Mouse (Mus musculus) v-Abl transformed pro-B cells (cell line): ENCODE results near the gene Glod4.

Experiments
- in situ Hi-C, 2 experiments: fragments of 400-800 bp; cut with MboI; formaldehyde crosslinking; loops; one replicate each; pipeline ENCODE4 v1.15.1; 2025; ENCODE audit not compliant: unreplicated experiment in 2 of 2

Glod4 gene

GRCm38 (mm10) chr11:76260208-76261050 lies 16.9 kb upstream of the Glod4 start:
- in situ Hi-C loops: no loop called here

- in situ Hi-C loops: no loop called here
Observed at GRCm38 (mm10) chr11:76258511-76258910, 15.0 kb upstream of the Glod4 start.

- in situ Hi-C loops: no loop called here
Observed at GRCm38 (mm10) chr11:76257386-76257785, 13.9 kb upstream of the Glod4 start.

- in situ Hi-C loops: no loop called here
Observed at GRCm38 (mm10) chr11:76256129-76256528, 12.6 kb upstream of the Glod4 start.

GRCm38 (mm10) chr11:76255431-76256001 lies 12.0 kb upstream of the Glod4 start:
- in situ Hi-C loops: no loop called here

GRCm38 (mm10) chr11:76253918-76254264 lies 10.4 kb upstream of the Glod4 start:
- in situ Hi-C loops: loop anchor here (5.0 kb wide), 2 partner anchors 148 to 153 kb away; partner anchors contain the start of gene Timm22 (in 1 of the 2)

GRCm38 (mm10) chr11:76253145-76253917 lies 9.8 kb upstream of the Glod4 start:
- in situ Hi-C loops: loop anchor here (5.0 kb wide), 2 partner anchors 149 to 154 kb away; partner anchors contain the start of gene Timm22 (in 1 of the 2)

- in situ Hi-C loops: loop anchor here (5.0 kb wide), 2 partner anchors 150 to 155 kb away; partner anchors contain the start of gene Timm22 (in 1 of the 2)
Observed at GRCm38 (mm10) chr11:76252036-76252435, 8.5 kb upstream of the Glod4 start.

GRCm38 (mm10) chr11:76247239-76247638 lies 3.7 kb upstream of the Glod4 start:
- in situ Hi-C loops: no loop called here

- in situ Hi-C loops: no loop called here
Observed at GRCm38 (mm10) chr11:76246439-76246838, 2.9 kb upstream of the Glod4 start.

GRCm38 (mm10) chr11:76243811-76244546 lies 454 bp upstream of the Glod4 start:
- in situ Hi-C loops: no loop called here

GRCm38 (mm10) chr11:76239750-76240149 lies 3.8 kb downstream of the Glod4 start:
- in situ Hi-C loops: no loop called here

GRCm38 (mm10) chr11:76236136-76236535 lies 7.4 kb downstream of the Glod4 start:
- in situ Hi-C loops: no loop called here

- in situ Hi-C loops: no loop called here
Observed at GRCm38 (mm10) chr11:76225051-76225450, 18.5 kb downstream of the Glod4 start.

GRCm38 (mm10) chr11:76224631-76225030 lies 18.9 kb downstream of the Glod4 start:
- in situ Hi-C loops: no loop called here

GRCm38 (mm10) chr11:76217390-76217800 lies 26.1 kb downstream of the Glod4 start, which contains the start of the genes Dbil5 and Gemin4:
Dbil5 (plus strand) TSS chr11:76217608.
Gemin4 (minus strand) TSS chr11:76217664.
- in situ Hi-C loops: no loop called here

GRCm38 (mm10) chr11:76216681-76217389 lies 26.7 kb downstream of the Glod4 start:
- in situ Hi-C loops: no loop called here

GRCm38 (mm10) chr11:76216049-76216540 lies 27.4 kb downstream of the Glod4 start:
- in situ Hi-C loops: no loop called here

- in situ Hi-C loops: no loop called here
Observed at GRCm38 (mm10) chr11:76215011-76215410, 28.5 kb downstream of the Glod4 start.
